Mouse (Mus musculus) right cerebral cortex, postnatal 25 days (tissue): Measurements from ENCODE around the gene Axin1.
"Not testable (repeated sequence)": the region's sequence is repeated elsewhere in the genome, so short reads cannot be mapped to it uniquely, and the experiment has no call there.

ENCODE experiments used
- DNase-seq: peaks from one replicate; pipeline ENCODE4 v3.0.0; 2022

Axin1 gene

GRCm38 (mm10) chr17:26122431-26123140 lies 15.9 kb upstream of the Axin1 start:
- DNase-seq: no peak

GRCm38 (mm10) chr17:26123267-26123684 lies 15.2 kb upstream of the Axin1 start, which contains the start of gene Mrpl28:
Mrpl28 (plus strand) TSS chr17:26123500.
- peak; percentile 84 for DNase-seq

- no peak for DNase-seq
Measured at GRCm38 (mm10) chr17:26124560-26124959, 13.9 kb upstream of the Axin1 start.

GRCm38 (mm10) chr17:26125226-26125625 lies 13.3 kb upstream of the Axin1 start:
- DNase-seq: no peak

- DNase-seq: no peak
Measured at GRCm38 (mm10) chr17:26131062-26131732, 7.3 kb upstream of the Axin1 start.

GRCm38 (mm10) chr17:26131856-26132853 lies 6.3 kb upstream of the Axin1 start:
- DNase-seq: no peak

- DNase-seq: no peak
Measured at GRCm38 (mm10) chr17:26137106-26137750, 1.3 kb upstream of the Axin1 start.

GRCm38 (mm10) chr17:26137751-26138130 lies 747 bp upstream of the Axin1 start:
- no peak for DNase-seq

GRCm38 (mm10) chr17:26138901-26139381 lies 453 bp downstream of the Axin1 start:
- no peak for DNase-seq

- DNase-seq: no peak
Measured at GRCm38 (mm10) chr17:26142796-26143195, 4.3 kb downstream of the Axin1 start.

- no peak for DNase-seq
Measured at GRCm38 (mm10) chr17:26143386-26143785, 4.9 kb downstream of the Axin1 start.

- no peak for DNase-seq
Measured at GRCm38 (mm10) chr17:26149056-26149455, 10.6 kb downstream of the Axin1 start.

GRCm38 (mm10) chr17:26151886-26152630 lies 13.6 kb downstream of the Axin1 start:
- DNase-seq: no peak

GRCm38 (mm10) chr17:26162736-26163135 lies 24.2 kb downstream of the Axin1 start:
- DNase-seq: no peak

GRCm38 (mm10) chr17:26168039-26168438 lies 29.6 kb downstream of the Axin1 start:
- no peak for DNase-seq

- DNase-seq: not testable (repeated sequence)
Measured at GRCm38 (mm10) chr17:26175248-26175647, 36.8 kb downstream of the Axin1 start.

GRCm38 (mm10) chr17:26178611-26179010 lies 40.1 kb downstream of the Axin1 start:
- DNase-seq: no peak

GRCm38 (mm10) chr17:26181179-26181578 lies 42.7 kb downstream of the Axin1 start:
- no peak for DNase-seq

GRCm38 (mm10) chr17:26187592-26187991 lies 49.1 kb downstream of the Axin1 start:
- DNase-seq: no peak

GRCm38 (mm10) chr17:26188091-26188805 lies 49.8 kb downstream of the Axin1 start:
- DNase-seq: no peak

- DNase-seq: not testable (repeated sequence)
Measured at GRCm38 (mm10) chr17:26191486-26191885, 53.0 kb downstream of the Axin1 start.
